Mouse (Mus musculus) limb, embryonic 14.5 days (tissue): Measurements from ENCODE around the gene Trpv4. TPM values are rescaled to one million over a fixed set of nuclear protein-coding genes. Genes with fewer than 3 reads are reported as not detected.

Experiments used
- ATAC-seq: fragments of 200-750 bp; cut with Nextera tagmentation; 2 replicates; pipeline ENCODE4 v1.8.0; 2017; ENCODE audit warnings: low read depth, moderate number of reproducible peaks, moderate TSS enrichment; ENCODE audit not compliant: low FRiP score
- DNase-seq: peaks from one replicate; pipeline ENCODE4 v3.0.0-alpha.2; 2015; ENCODE audit warnings: low spot score
- H3K27ac ChIP-seq: fragments of 300-500 bp; sonication (generic); replicated peaks from 2 replicates; pipeline ENCODE4 v1.5.1; 2014; ENCODE audit warnings: low read depth, mild to moderate bottlenecking, low read length, moderate library complexity, mixed read lengths
- H3K27me3 ChIP-seq: fragments of 300-500 bp; sonication (generic); 2 replicates; pipeline ENCODE4 v1.6.1; 2014; ENCODE audit warnings: low read length, mixed read lengths; ENCODE audit not compliant: control insufficient read depth, insufficient read depth
- H3K36me3 ChIP-seq: fragments of 300-500 bp; sonication (generic); 2 replicates; pipeline ENCODE4 v1.6.1; 2014; ENCODE audit warnings: mild to moderate bottlenecking, low read length, moderate library complexity, mixed read lengths; ENCODE audit not compliant: control insufficient read depth, insufficient read depth
- H3K4me1 ChIP-seq: fragments of 300-500 bp; sonication (generic); 2 replicates; pipeline ENCODE4 v1.6.1; 2014; ENCODE audit warnings: antibody characterized with exemption, low read length, mixed read lengths; ENCODE audit not compliant: control insufficient read depth, insufficient read depth
- H3K4me2 ChIP-seq: fragments of 300-500 bp; sonication (generic); replicated peaks from 2 replicates; pipeline ENCODE4 v1.6.1; 2014; ENCODE audit warnings: low read depth, mild to moderate bottlenecking, low read length, moderate library complexity; ENCODE audit not compliant: severe bottlenecking
- H3K4me3 ChIP-seq: fragments of 300-500 bp; sonication (generic); replicated peaks from 2 replicates; pipeline ENCODE4 v1.5.1; 2014; ENCODE audit warnings: low read length
- H3K9ac ChIP-seq: fragments of 300-500 bp; sonication (generic); 2 replicates; pipeline ENCODE4 v1.6.1; 2014; ENCODE audit warnings: mild to moderate bottlenecking, low read depth, low read length, moderate library complexity; ENCODE audit not compliant: severe bottlenecking
- H3K9me3 ChIP-seq: fragments of 300-500 bp; sonication (generic); 2 replicates; pipeline ENCODE4 v1.6.1; 2016; ENCODE audit warnings: low read length; ENCODE audit not compliant: control insufficient read depth
- POLR2A ChIP-seq: fragments of 200-500 bp; IDR thresholded peaks from 2 replicates; pipeline ENCODE4 v1.8.0; 2012; ENCODE audit warnings: inconsistent platforms, mild to moderate bottlenecking, moderate library complexity, borderline replicate concordance; ENCODE audit not compliant: insufficient read depth, insufficient read length; ENCODE audit errors: extremely low read depth
- WGBS: fragments of 180-500 bp; shearing (Covaris S2); extraction: QIAGEN DNeasy Blood & Tissue Kit; methylation state at CpG from one replicate; pipeline ENCODE4 v1.1.7; 2014; 5-methylcytosine and 5-hydroxymethylcytosine counted together
- polyA plus RNA-seq, 2 experiments: library from polyadenylated mRNA; depleted of rRNA in 1 of 2; stranded (reverse) in 1 of 2; unstranded in 1 of 2; fragments of >200 nt; fragmentation: Nextera tagmentation in 1 of 2; extraction: Ambion mirVana in 1 of 2; gene quantifications; 2 replicates each; pipeline versions ENCODE4 v1.2.1 to v1.2.3; 2012 to 2014

Trpv4 gene
- polyA plus RNA-seq, 2 experiments = 12.9 to 44.9 TPM

DNA sequence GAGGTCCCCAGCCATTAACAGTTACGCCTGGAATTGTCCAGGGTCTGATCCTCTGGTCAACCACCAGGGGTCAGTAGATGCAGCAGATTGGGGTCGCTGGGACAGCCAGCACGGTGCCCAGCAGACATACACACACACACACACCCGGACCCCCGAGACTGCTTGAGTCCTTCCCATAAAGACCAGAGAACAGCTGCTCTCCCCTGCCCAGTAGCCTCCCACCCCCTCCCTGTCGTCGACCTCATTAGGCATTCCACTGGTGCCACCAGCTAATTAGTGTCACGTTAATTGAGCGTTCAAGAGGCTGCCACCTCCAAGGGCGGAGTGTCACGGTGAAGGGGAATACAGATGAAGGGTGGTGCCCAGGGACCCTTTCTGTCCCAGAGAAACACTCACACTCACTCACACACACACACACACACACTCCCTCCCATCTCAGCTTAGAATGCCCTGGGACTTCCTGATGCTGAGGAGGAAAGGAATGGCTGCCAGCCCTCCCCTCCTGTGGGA, 53.4 kb downstream of the Trpv4 start:
- TF ChIP-seq POLR2A = no peak
- H3K9ac ChIP-seq = no peak overlapping the region
- no peak for ATAC-seq
- 0 out of 2 replicates have a peak, but pooled peaks cover 3% of the 10 kb centered on the region for H3K27me3 ChIP-seq
- 10% methylated on average over 11 of the region's 11 CpGs for WGBS
- no peak overlapping the region for H3K4me2 ChIP-seq
- no peak overlapping the region for H3K4me3 ChIP-seq
- H3K9me3 ChIP-seq = no peaks in the 10 kb centered on the region
- DNase-seq = peak; percentile 24
- peaks cover 24% of the 10 kb centered on the region for H3K4me1 ChIP-seq
- no peak overlapping the region for H3K27ac ChIP-seq
- H3K36me3 ChIP-seq = no peaks in the 10 kb centered on the region

DNA sequence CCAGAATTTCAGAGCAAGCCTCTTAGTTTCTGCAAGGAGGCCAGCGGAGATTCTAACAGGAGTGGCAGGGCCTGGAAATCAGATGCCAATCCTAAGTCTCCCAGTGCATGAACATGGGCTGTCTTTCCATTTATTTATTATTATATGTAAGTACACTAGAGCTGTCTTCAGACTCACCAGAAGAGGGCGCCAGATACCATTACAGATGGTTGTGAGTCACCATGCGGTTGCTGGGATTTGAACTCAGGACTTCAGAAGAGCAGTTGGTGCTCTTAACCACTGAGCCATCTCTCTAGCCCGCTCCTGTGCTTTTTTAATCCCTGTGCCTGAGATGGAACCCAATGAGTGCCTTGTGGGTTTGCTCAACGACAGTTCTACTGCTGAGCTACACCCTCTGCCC, 54.2 kb downstream of the Trpv4 start:
- peaks cover 19% of the 10 kb centered on the region for H3K4me1 ChIP-seq
- H3K27me3 ChIP-seq = no peaks in the 10 kb centered on the region
- H3K4me2 ChIP-seq = no peak overlapping the region
- no peak overlapping the region for H3K4me3 ChIP-seq
- H3K9me3 ChIP-seq = no peaks in the 10 kb centered on the region
- no peak for TF ChIP-seq POLR2A
- DNase-seq = no peak
- no peak overlapping the region for H3K9ac ChIP-seq
- ATAC-seq = no peak
- H3K36me3 ChIP-seq = no peaks in the 10 kb centered on the region
- 80% methylated on average over 5 of the region's 5 CpGs for WGBS
- no peak overlapping the region for H3K27ac ChIP-seq

DNA sequence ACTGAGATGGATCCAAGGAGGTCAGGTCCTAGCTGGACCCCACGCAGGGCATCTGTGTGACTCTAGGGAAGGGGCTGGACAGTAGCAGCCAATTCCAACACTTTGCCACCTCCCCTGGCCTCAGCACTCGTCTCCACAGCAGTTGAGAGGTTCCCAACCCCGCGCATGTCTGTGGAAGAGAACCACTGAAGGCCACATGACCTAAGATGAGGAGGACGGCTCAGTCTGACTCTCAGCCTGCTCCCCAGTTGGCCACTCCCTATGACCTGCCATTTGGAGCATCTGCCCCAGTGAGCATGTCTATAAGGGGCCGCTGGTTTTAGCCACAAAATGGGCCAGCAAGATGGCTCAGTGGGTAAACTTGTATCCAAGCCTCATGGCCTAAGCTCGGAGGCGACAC, 56.2 kb downstream of the Trpv4 start:
- TF ChIP-seq POLR2A = no peak
- H3K4me3 ChIP-seq = no peak overlapping the region
- no peaks in the 10 kb centered on the region for H3K36me3 ChIP-seq
- H3K4me1 ChIP-seq = peaks cover 6% of the 10 kb centered on the region
- H3K27me3 ChIP-seq = no peaks in the 10 kb centered on the region
- ATAC-seq = no peak
- no peak overlapping the region for H3K4me2 ChIP-seq
- H3K9ac ChIP-seq = no peak overlapping the region
- DNase-seq = no peak
- no peaks in the 10 kb centered on the region for H3K9me3 ChIP-seq
- WGBS = 76% methylated on average over 8 of the region's 8 CpGs
- no peak overlapping the region for H3K27ac ChIP-seq

DNA sequence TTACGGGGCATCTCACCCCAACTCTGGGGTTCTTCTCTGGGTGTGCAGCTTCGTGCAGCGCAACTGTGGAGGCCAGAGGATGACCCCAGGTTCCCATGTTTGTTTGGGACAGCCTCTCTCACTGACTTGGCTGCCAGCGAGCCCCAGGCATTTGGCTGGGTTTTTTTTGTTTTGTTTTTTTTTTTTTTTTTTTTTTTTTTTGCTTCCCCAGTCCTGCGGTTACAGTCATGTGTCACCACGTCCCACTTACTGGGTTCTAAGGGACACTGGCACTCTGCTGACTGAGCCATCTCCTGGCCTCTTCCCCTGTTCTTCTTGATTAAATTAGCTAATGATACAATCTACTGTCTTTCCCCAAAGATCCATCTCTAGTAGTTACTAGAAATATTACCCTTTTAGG, 60.6 kb downstream of the Trpv4 start:
- 66% methylated on average over 6 of the region's 6 CpGs for WGBS
- H3K27ac ChIP-seq = no peak overlapping the region
- no peaks in the 10 kb centered on the region for H3K27me3 ChIP-seq
- DNase-seq = no peak
- no peak overlapping the region for H3K9ac ChIP-seq
- H3K4me1 ChIP-seq = peaks cover 28% of the 10 kb centered on the region
- H3K4me3 ChIP-seq = no peak overlapping the region
- H3K9me3 ChIP-seq = no peaks in the 10 kb centered on the region
- ATAC-seq = no peak
- no peaks in the 10 kb centered on the region for H3K36me3 ChIP-seq
- no peak overlapping the region for H3K4me2 ChIP-seq
- TF ChIP-seq POLR2A = no peak

DNA sequence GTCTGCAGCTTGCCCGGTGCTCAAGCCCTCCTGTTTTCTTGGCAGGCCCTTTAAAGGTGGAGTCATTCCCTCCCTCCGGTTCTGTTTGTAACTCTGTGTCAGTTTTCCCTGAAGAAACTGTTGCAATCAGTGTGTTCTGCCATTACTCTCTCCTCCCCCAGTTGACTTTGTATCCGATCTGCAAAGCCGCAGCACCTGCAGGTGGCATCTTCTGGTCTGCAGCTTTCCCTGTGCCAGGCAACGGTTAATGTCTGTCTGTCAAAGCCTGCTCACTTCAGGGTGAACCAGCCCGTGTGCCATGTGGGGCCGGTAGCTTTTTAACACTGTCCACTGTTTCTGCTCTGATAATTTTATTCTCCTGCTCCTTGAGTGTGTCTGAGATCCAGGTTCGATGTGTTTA, 61.0 kb downstream of the Trpv4 start:
- TF ChIP-seq POLR2A = no peak

DNA sequence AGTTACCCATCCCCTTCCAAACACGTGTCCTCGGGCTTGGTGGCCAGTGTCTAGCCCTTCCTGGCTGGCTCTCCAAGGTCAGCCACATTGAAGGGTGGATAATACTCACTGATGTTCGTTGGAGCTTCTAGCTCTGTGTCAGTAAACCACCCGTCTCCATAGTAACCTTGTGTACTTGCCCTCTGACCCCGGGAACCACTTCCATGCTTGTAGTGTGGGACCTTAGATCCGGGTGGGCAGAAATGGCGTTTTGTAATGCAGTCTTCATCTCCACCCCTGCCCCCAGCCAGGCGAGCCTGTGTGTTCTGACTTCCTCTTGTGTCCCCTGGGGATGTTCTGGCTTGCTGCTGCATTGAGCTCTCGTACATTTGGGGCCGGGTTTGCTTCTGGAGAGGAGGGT, 61.6 kb downstream of the Trpv4 start:
- DNase-seq (no peak), ATAC-seq (no peak)
- Histone ChIP-seq H3K4me1 (peaks cover 34% of the 10 kb centered on the region), H3K27ac (no peak overlapping the region), H3K4me2 (no peak overlapping the region), H3K36me3 (no peaks in the 10 kb centered on the region), H3K9ac (no peak overlapping the region), H3K4me3 (no peak overlapping the region), H3K9me3 (no peaks in the 10 kb centered on the region), H3K27me3 (no peaks in the 10 kb centered on the region)
- 33% methylated on average over 10 of the region's 10 CpGs for whole genome bisulfite sequencing
- no peak for TF ChIP-seq POLR2A

More for the DNA sequence above, 61.0 kb downstream of the Trpv4 start:
- H3K4me1 ChIP-seq = peaks cover 32% of the 10 kb centered on the region
- no peak overlapping the region for H3K9ac ChIP-seq
- H3K36me3 ChIP-seq = no peaks in the 10 kb centered on the region
- H3K27me3 ChIP-seq = no peaks in the 10 kb centered on the region
- no peaks in the 10 kb centered on the region for H3K9me3 ChIP-seq
- no peak overlapping the region for H3K4me3 ChIP-seq
- ATAC-seq (no peak), DNase-seq (no peak)
- 59% methylated on average over 8 of the region's 8 CpGs for WGBS
- no peak overlapping the region for H3K4me2 ChIP-seq
- H3K27ac ChIP-seq = no peak overlapping the region
